Mouse (Mus musculus) frontal cortex, adult (tissue): ENCODE results near the gene Olfr154.
"Not testable (repeated sequence)": the region's sequence is repeated elsewhere in the genome, so short reads cannot be mapped to it uniquely, and the experiment has no call there.

Source experiments
- ATAC-seq: cut with Nextera tagmentation; 2 replicates; pipeline ENCODE4 v1.9.2; 2017; ENCODE audit warnings: mild to moderate bottlenecking, moderate library complexity, mixed read lengths; ENCODE audit not compliant: low TSS enrichment

Gene Olfr154

GRCm38 (mm10) chr2:85664355-85664754 lies at the start of gene Olfr154:
TSS of gene Olfr154 (minus strand) at chr2:85664455.
- ATAC-seq, result not testable (repeated sequence)

- ATAC-seq, result no peak
These were observed 46.9 kb upstream of the Olfr154 start for GRCm38 (mm10) chr2:85711159-85711558.

DNA sequence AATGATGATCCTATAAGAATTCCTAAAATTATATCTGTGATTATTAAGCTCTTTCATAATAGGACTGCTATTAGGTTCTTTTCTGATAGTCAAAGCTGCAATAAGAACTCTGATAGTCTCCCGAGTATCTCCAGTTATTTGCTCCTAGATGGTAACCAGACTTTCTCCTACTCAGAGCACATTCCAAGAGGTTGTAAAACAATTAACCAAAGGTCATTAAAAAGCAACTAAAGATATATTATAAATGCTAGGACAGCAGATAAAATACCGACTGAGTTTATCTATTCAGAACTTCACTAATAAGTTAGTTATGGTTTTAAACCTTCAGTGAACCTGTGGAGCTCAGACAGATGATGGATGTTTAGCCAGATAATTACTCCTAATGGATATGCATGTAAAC lies 46.4 kb upstream of the Olfr154 start:
- not testable (repeated sequence) for ATAC-seq

GRCm38 (mm10) chr2:85689131-85689530 lies 24.9 kb upstream of the Olfr154 start, which contains the start of gene Olfr1008:
TSS of gene Olfr1008 (plus strand) at chr2:85689431.
- no peak for ATAC-seq

GRCm38 (mm10) chr2:85678667-85679066 lies 14.4 kb upstream of the Olfr154 start, which contains the start of gene Olfr1006:
TSS of gene Olfr1006 (minus strand) at chr2:85678767.
- ATAC-seq, result no peak

GRCm38 (mm10) chr2:85650604-85651003 lies 13.7 kb downstream of the Olfr154 start, which contains the start of gene Olfr1002:
TSS of gene Olfr1002 (minus strand) at chr2:85650704.
- no peak for ATAC-seq
